Mouse (Mus musculus) left cerebral cortex, postnatal 10 days (tissue): ENCODE measurements around the gene Tchhl1. TPM values are rescaled to one million over a fixed set of nuclear protein-coding genes. Genes with fewer than 3 reads are reported as not detected.
"Not testable (repeated sequence)": the region's sequence is repeated elsewhere in the genome, so short reads cannot be mapped to it uniquely, and the experiment has no call there.

ENCODE experiments used
- DNase-seq, 2 experiments: peaks; one replicate each; pipeline ENCODE4 v3.0.0; 2021 to 2022; ENCODE audit warnings: low spot score in 2 of 2, mixed read lengths in 1 of 2; ENCODE audit errors: extremely low spot score in 1 of 2
- intact Hi-C: fragments of 180-260 bp; cut with DNase I; formaldehyde crosslinking; loops from one replicate; pipeline ENCODE4 v1.15.1; 2025
- total RNA-seq, 2 experiments: library from RNA; stranded (reverse); gene quantifications; 2 replicates each; pipeline ENCODE4 v1.2.3; 2021

The Tchhl1 gene
- total RNA-seq, 2 experiments from 2014 or later: not detected

DNA sequence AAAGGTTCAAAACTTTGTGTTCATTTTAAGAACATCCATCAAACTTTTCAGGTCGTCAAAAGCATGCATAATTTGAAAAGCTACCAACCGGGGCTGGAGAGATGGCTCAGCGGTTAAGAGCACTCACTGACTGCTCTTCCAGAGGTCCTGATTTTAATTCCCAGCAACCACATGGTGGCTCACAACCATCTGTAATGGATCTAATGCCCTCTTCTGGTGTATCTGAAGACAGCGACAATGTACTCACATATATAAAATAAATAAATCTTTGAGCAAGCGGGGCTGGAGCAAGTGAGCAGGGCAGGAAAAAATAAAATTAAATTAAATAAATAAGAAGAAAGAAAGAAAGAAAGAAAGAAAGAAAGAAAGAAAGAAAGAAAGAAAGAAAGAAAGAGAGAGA is 26.2 kb downstream of the Tchhl1 start:
- not testable (repeated sequence) for DNase-seq

DNA sequence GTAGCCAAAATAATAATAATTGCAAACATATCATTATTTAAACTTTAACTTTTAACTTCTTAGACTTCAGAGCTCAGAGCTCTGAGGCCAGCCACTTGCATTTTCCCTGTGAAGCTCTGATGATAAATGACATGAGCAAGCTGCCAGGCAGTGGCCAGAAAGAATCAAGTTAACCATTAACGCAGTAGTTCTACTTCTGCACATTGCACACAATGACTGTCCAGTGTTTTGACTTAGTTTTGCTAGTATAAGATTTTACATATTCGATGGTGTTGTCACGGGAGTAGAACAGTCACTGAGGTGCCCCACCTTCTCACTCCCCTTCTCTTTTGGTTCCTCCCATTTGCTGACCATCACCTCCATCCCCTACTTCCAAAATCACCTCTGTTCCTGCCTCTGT is 28.6 kb downstream of the Tchhl1 start:
- intact Hi-C loops: loop anchor here (10.0 kb wide), 1 partner anchor 372 kb away; no protein-coding TSS in a partner anchor
- DNase-seq: no peak

More for the DNA sequence above, 26.2 kb downstream of the Tchhl1 start:
- intact Hi-C loops: loop anchor here (2.0 to 10.0 kb wide), 3 partner anchors 132 to 370 kb away; no protein-coding TSS in a partner anchor

DNA sequence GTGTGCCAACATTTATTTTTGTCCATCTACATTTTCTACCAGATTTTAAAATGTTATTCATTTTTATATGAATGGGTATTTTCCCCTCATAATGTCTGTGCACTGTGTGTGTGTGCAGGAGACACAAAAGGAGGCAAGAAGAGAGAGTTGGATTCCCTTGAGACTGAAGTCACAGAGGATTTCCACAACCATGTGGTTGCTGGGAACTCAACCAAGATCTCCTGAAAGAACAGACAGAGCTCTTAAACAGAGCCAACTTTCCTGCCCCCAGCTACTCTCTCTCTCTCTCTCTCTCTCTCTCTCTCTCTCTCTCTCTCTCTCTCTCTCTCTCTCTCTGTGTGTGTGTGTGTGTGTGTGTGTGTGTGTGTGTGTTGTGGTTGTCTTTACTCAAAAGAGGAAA is 30.6 kb downstream of the Tchhl1 start:
- intact Hi-C loops: loop anchor here (10.0 kb wide), 1 partner anchor 374 kb away; no protein-coding TSS in a partner anchor

DNA sequence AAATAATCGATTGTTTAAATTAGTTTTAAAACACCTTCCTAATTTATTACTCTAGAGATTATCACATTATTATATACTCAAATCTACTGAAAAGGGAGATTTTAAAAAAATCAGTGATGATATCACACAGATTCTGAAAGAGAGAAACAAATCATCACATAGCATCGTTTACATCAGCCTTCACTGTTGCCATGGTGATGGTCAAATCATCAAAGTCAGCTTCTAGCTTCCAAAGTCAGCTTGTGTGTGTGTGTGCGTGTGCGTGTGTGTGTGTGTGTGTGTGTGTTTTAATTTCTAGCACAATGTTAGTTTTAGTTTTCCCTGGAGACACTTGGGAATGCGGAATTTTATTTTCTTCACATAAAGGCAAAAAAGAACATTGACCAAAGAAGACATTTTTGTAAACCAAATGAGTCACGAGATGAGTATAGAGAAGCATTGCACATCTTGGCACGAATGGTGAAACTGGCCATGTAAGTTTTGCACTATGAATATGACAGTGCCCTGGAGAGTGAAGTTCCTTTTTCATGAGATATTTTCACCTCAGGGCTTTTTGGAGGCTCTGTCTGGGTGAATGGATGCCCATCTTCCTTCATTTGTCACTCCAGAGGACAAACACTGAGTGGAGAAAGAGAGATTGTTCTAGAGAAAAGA is 36.1 kb downstream of the Tchhl1 start:
- DNase-seq: peak in 1 of 2 experiments; percentile 14

More for the DNA sequence above, 30.6 kb downstream of the Tchhl1 start:
- DNase-seq: no peak

DNA sequence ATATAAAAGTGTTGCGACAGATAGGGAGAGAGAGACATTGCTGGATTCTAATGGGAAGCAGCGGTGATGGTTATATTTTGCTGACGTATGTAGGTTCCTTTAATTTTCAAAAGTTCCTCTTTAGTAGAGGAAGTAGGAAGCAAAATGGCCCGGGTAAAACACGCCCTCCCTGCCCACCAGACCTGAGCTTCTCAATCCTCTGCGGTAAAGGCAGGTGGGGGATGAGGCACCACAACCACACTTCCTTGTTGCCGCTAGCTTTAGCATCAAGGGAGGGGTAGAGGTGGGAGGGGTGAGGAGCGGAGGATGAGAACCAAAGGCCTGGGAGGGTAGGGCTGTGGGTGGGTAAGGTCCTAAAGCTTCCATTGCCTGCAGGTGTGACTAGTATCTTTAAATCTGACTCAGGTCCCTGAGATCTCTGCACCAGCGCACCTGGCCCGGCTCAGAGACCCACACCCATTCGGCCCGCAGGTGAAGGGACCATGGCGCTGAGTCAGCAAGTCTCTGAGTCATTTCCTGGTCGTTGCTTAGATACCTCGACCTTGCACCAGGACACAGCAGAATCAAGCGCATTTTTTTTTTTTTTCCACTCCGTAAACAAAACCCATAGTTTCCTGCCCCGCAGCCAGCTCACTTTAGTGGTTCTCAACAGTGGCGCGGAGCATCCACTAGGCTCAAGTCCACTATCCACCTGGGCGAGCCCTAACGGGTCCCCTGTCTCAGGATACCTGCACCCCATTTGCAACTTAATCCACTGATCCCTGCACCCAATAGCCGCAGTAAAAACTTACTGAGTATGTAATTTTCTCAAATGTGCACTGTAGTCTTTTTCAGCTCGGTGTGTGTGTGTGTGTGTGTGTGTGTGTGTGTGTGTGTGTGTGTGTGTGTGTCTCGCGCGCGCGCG is 37.7 kb downstream of the Tchhl1 start:
- intact Hi-C loops: no loop called here
- peak in 1 of 2 experiments; percentile 43 for DNase-seq

More for the DNA sequence above, 36.1 kb downstream of the Tchhl1 start:
- intact Hi-C loops: no loop called here

DNA sequence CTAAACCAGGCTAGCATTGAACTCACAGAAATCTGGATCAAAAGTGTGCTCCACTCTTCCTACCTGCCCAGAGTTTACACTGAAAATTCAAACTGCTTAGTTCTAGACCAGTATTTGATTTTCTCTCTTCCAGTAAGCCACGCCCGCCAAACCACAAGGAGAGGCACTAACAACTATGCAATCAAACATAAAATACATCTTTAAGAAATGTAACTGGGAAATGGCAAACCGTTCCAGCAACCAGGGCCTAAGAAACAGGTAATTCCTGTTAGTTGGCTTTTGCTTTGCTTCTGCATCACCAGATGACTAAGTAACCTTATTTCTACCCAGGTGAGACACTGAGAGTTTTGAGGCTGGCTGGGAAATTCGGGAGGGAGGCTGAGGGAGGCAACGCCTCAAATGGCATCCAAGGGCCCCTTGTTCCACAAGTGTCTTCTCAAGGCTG is 38.3 kb downstream of the Tchhl1 start:
- DNase-seq: no peak
- intact Hi-C loops: no loop called here

DNA sequence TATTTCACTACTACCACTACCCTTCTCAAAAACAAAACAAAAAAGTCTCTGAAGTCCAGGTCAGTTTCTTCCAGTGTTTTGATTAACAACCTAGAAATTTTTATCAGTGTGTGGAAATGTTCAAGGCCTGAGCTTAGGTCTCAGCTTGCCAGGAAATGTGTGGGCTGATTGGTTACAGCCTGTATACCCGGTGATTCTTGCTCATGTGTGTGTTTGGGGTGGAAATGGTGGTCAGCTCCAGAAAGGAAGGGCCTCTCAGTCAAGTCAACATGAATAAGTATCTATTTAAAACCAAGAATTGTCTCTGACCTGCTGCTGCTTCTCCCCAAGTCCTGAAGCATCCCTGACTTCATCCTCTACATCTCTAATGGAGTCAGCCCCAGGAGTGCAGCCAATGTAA is 40.7 kb downstream of the Tchhl1 start:
- intact Hi-C loops: no loop called here

DNA sequence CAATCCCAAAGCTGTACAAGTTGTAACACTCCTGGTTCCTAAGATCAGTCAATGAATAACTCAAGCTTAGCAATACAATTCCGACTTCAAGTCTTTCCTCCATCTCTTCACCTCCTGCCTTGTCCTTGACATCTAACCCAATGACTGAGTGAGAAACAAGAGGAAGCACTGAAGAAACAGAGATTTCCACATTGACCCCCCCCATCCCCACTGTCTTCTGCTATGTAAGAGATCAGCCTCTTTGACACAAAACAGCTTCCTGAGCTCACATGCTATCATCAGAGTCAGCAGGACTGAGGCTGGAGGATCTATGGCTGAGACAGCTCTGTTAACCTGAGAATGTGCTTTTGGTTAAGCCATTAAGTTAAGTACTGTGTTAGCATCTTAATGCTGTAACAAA is 42.5 kb downstream of the Tchhl1 start:
- intact Hi-C loops: no loop called here
- DNase-seq: no peak

More for the DNA sequence above, 40.7 kb downstream of the Tchhl1 start:
- DNase-seq: no peak

DNA sequence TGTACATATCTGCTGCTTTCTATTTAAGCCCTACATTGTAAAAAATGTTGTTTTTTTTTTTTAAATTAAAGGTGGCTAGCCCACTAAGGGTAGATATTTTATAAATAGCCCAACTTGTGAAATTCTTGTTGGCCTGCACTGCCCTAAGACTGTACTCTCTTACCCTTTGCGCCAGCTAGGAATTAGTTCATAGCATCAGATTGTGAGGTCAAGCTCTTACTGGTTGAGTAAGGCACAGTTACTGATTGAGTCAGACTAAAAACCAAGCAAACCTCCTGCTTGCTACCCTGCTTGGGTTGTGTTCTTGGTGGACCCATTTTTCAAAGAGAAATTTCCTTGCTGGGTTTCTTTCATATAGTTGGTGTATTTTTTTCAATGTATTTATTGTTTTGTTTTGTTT is 43.2 kb downstream of the Tchhl1 start:
- no peak for DNase-seq
- intact Hi-C loops: no loop called here

DNA sequence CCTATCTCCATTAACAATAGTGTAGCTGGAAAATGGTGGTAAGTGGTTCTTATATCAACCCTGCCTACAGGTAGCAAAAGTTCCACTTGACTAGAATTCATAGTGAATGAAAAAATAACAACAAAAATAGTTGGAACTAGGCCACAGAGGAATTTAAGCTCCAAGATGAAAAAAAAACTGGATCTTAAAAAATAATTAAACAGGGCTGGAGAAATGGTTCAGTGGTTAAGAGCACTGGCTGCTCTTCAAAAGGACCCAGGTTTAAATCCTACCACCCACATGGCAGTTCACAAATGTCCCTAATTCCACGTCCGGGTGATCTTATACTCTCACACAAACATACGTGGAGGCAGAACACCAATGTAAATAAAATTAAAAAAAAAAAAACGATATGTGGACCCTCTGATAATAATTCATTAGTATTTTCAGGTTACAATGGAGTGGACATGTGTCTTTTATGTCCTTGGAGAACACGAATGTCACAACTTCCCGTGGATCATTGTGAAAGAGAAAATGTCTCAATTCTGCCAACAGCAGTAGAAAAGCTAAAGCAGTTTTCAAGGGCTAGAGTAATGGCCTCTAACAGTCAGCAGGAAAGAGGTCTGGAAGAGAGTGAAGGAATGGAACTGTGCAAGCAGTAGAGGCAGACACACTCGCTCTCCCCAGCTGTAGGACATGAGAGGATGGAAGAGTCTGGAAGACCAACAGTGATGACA is 44.0 kb downstream of the Tchhl1 start:
- intact Hi-C loops: no loop called here
- DNase-seq: no peak

DNA sequence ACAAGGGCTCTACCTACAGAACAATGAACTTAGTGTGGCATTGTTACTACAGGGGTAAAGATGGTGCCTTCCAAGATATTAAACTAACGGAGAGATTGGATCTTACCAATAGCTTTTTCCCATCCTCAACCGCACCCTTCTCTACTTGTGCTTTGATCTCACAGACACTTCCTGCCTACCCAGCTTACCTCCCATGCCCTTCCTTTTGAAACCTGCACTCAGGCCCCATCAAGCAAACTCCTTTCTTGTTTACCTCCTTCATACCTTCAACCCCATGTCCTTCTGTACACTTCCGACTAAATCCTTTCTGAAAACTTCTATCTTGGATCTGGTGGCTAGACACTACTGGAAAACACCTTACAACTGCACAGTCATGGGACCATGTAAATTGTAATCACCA is 46.1 kb downstream of the Tchhl1 start:
- intact Hi-C loops: no loop called here
- no peak for DNase-seq

DNA sequence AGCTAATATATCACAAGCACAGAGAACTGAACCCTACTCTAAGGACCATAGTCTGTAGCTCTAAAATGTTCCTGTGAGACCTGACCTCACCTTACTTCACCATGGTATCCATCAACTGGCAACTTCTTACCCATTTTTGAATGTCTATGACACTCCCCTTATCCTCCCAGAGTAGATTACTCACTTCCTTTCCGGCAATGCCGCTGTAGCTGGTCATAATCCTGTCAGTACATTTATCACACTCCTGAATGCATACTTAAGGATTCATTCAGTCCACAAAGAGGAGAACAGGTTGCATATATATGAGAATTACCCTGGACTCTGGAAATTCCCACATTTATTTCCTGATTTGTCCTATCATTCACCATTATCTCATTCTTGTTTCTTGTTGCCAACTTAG is 48.8 kb downstream of the Tchhl1 start:
- intact Hi-C loops: no loop called here
- DNase-seq: no peak

DNA sequence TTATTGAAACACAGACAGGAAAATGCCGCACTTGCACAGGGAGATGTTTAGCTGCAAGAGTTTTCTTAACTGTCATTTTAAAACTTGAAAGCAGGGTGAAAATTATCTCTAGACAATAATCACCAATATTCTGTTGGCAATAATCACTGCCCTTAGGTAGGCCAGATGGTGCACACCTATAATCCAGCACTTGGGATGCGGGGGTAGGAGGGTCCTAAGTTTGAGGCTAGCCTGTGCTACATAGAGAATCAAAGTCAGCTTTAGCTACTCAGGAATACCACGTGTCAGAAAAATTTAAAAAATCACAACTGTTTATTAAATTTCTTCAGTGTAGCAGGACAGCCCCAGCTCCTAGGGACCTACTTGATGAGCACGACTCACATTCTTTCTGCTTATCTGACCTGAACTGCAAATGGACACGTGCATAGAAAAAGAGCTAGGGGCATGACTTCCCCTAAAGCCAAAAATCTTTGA is 51.3 kb downstream of the Tchhl1 start:
- intact Hi-C loops: no loop called here
- no peak for DNase-seq

DNA sequence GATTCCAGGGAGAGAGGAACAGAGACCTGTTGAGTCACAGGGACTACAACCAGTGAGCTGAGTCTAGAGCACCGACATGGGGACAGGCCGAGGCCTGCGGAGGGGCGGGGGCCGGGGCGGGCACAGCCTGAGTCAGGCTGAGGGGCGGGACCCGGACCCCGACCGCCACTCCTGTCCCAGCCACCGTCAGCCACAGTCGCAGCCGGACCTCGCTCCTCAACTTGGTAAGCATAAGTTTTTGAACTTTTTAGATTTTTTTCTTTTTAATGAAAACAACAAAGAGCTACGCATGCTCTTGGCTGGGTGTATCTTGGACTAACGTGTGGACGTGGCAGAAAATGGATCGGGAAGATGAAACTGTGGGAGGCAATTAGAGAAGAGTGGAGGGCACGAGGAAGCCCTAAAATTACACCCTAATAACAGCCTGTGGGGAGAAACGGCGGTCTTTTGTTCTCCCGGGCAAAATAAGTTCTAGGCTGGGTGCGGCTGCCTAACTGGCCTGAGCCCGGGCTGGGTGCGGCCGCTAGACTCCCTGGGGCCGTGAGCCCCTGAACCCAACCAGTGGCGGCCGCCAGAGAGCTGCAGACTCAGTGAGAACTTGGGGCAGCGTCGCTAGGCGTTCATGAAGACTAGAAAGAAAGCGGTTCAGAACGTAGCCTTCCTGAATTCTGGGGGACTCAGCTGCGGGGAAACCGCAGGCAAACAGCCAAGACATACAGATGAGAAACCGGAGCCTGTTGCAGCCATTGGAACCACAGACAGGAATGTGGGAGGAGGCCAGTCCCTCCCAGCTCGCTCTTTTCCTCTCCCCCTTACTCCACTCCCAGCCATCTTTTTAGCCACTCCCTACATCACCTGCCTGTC is 52.0 kb downstream of the Tchhl1 start, which contains the start of gene S100a11:
Gene S100a11, plus strand, starts transcription at position 159 of the 864 bp plus-strand sequence.
- peak in 1 of 2 experiments; percentile 55 for DNase-seq

More for the DNA sequence above, 52.0 kb downstream of the Tchhl1 start, which contains the start of gene S100a11:
- intact Hi-C loops: no loop called here
